Mouse (Mus musculus): ENCODE results near the gene Dtx2.

Dtx2 gene

GRCm38 (mm10) chr5:136069411-136069810, 74.8 kb downstream of the Dtx2 start:
- DNase-seq = no peak

GRCm38 (mm10) chr5:136073051-136073450, 78.5 kb downstream of the Dtx2 start:
- DNase-seq = no peak

- no peak for DNase-seq
These were observed 78.9 kb downstream of the Dtx2 start for GRCm38 (mm10) chr5:136073526-136073925.

DNA sequence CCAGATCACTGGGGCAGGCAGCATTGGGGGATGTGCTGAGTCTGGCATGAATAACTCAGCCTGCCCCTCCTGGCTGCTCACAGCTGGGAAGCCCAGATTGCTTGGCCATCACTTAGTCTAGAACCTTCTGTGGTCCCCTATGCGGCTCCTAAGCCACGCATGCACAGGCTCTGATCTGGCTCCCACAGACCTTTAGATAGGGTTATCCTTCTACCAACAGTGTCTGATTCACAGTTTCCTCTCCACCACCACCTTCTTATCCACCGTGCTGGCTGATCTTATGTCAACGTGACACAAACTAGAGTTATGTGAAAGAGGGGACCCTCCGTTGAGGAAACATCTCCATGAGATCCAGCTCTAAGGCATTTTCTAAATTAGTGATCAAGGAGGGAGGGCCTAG, 80.5 kb downstream of the Dtx2 start:
- no peak for DNase-seq

- DNase-seq = no peak
These were observed 81.7 kb downstream of the Dtx2 start for GRCm38 (mm10) chr5:136076284-136076683.

GRCm38 (mm10) chr5:136077001-136077550, 82.5 kb downstream of the Dtx2 start:
- no peak for DNase-seq

DNA sequence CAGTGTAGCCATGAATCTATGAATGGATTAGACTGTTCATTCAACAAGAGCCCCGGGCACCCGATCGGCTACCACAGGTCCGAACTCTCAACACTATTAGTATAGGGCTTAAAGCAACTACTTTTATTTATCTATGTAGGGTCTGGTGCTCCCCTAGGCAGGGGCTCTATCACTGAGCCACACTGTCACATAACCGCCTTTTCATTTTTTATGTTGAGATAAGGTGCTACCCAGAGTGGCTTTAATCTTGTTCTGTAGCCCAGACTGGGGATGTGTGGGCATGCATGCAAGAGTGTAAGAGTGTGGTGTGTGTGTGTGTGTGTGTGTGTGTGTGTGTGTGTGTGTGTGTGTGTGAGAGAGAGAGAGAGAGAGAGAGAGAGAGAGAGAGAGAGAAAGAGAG, 83.5 kb downstream of the Dtx2 start:
- DNase-seq = no peak

- DNase-seq = peak; percentile 25
These were observed 87.7 kb downstream of the Dtx2 start for GRCm38 (mm10) chr5:136082345-136082744.
